Comparison of ENCODE assay signal across 21 mouse cellular contexts in genomic region chr3:122387771-122388170, GRCm38 (mm10).
DNase-seq lines count a peak whose midpoint lies in the region; ATAC-seq and TF ChIP-seq lines count a peak whose summit lies in the region.
"Had no signal": no experiment of that assay in that cellular context is flagged by ENCODE, and none has a peak within 500 bp of the region (broad histone marks: within the 10 kb centered on the region; RNA-seq: fewer than 3 reads in every experiment).

No protein-coding gene starts in this region.

- no peak overlapping the region for H3K4me2 ChIP-seq in hindbrain, embryonic 13.5 days
- H3K4me2 ChIP-seq: embryonic facial prominence, embryonic 13.5 days; forebrain, embryonic 12.5 days; hindbrain, embryonic 12.5 days; intestine, embryonic 15.5 days had no signal

- DNase-seq in cerebellum, adult 11 months, result peak; percentile 57
- DNase-seq in cerebellum, adult 2 months, result peak; percentile 64 to 85
- peak; percentile 70 to 76 for DNase-seq in cerebellum, postnatal 10 days
- no peak for DNase-seq in adrenal gland, postnatal 36 days
- DNase-seq in lung, postnatal 4 days, result no peak
- DNase-seq: adrenal gland, adult 2 months; adrenal gland, postnatal 25 days; gastrocnemius, postnatal 10 days; heart, adult 18-20 months; heart, postnatal 10 days; heart, postnatal 4 days; kidney, adult 18-20 months had no signal

- H3K27ac ChIP-seq in cerebellum, adult 2 months (ENCODE audit: insufficient read depth, low read length), result peak overlapping the region; percentile 42; the same call in 1 of the 2 replicates
- no peak overlapping the region for H3K27ac ChIP-seq in hindbrain, embryonic 13.5 days
- H3K27ac ChIP-seq: embryonic facial prominence, embryonic 13.5 days; forebrain, embryonic 12.5 days; heart, embryonic 10.5 days; hindbrain, embryonic 12.5 days; intestine, embryonic 15.5 days had no signal

- no peaks in the 10 kb centered on the region for H3K9me3 ChIP-seq in hindbrain, embryonic 13.5 days
- H3K9me3 ChIP-seq: embryonic facial prominence, embryonic 13.5 days; forebrain, embryonic 12.5 days; heart, embryonic 10.5 days; hindbrain, embryonic 12.5 days; intestine, embryonic 15.5 days had no signal

- TF ChIP-seq CTCF in cerebellum, adult 2 months (IDR thresholded peaks at IDR 0.05; ENCODE audit: borderline replicate concordance, insufficient read depth, low read depth, low read length), result no peak

- no peak for ATAC-seq in hindbrain, embryonic 13.5 days (ENCODE audit: low FRiP score)
- ATAC-seq: forebrain, embryonic 16.5 days; intestine, embryonic 15.5 days; Patski had no signal

- H3K27me3 ChIP-seq in cerebellum, adult 2 months (ENCODE audit: control insufficient read depth, insufficient read depth, low read length), result no peaks in the 10 kb centered on the region
- no peaks in the 10 kb centered on the region for H3K27me3 ChIP-seq in hindbrain, embryonic 13.5 days
- H3K27me3 ChIP-seq: CH12.LX; embryonic facial prominence, embryonic 13.5 days; forebrain, embryonic 12.5 days; hindbrain, embryonic 12.5 days; intestine, embryonic 15.5 days; Patski had no signal

- no peak for TF ChIP-seq POLR2A in cerebellum, adult 2 months (IDR thresholded peaks at IDR 0.05; ENCODE audit: borderline replicate concordance, insufficient read depth, low read length)

- H3K36me3 ChIP-seq in hindbrain, embryonic 13.5 days, result no peaks in the 10 kb centered on the region
- H3K36me3 ChIP-seq: embryonic facial prominence, embryonic 13.5 days; forebrain, embryonic 12.5 days; heart, embryonic 10.5 days; hindbrain, embryonic 12.5 days; intestine, embryonic 15.5 days had no signal

- 36% methylated on average over 3 of the region's 3 CpGs for WGBS in cerebellum, adult 2 months
- WGBS in hindbrain, embryonic 13.5 days, result 86% methylated on average over 3 of the region's 3 CpGs

- no peak overlapping the region for H3K9ac ChIP-seq in hindbrain, embryonic 13.5 days
- H3K9ac ChIP-seq: embryonic facial prominence, embryonic 13.5 days; forebrain, embryonic 12.5 days; hindbrain, embryonic 12.5 days; intestine, embryonic 15.5 days had no signal

- no peak overlapping the region for H3K4me3 ChIP-seq in cerebellum, adult 2 months (replicated peaks; ENCODE audit: insufficient read depth, low read depth, low read length)
- H3K4me3 ChIP-seq in hindbrain, embryonic 13.5 days, result no peak overlapping the region
- H3K4me3 ChIP-seq: embryonic facial prominence, embryonic 13.5 days; forebrain, embryonic 12.5 days; heart, embryonic 10.5 days; hindbrain, embryonic 12.5 days; intestine, embryonic 15.5 days had no signal

- H3K4me1 ChIP-seq in cerebellum, adult 2 months (ENCODE audit: control insufficient read depth, insufficient read depth, low read length), result peaks cover 6% of the 10 kb centered on the region
- no peaks in the 10 kb centered on the region for H3K4me1 ChIP-seq in hindbrain, embryonic 13.5 days (replicated peaks)
- H3K4me1 ChIP-seq: forebrain, embryonic 12.5 days; hindbrain, embryonic 12.5 days; intestine, embryonic 15.5 days had no signal

Comparison
In these comparisons a context has a peak if more than half of its experiments do, and no peak if none do; other contexts are left out.
1. DNase-seq: peak in cerebellum, adult 11 months (single experiment), cerebellum, adult 2 months (2 of 2) and cerebellum, postnatal 10 days (2 of 2); none in adrenal gland, postnatal 36 days (0 of 2) and lung, postnatal 4 days (0 of 2).